Mouse (Mus musculus) fibroblast of lung, adult 2 months (primary cell): ENCODE data around the gene 1110012L19Rik.
A peak's percentile ranks its signal among the peaks of the same experiment; 100 is the strongest.
"Not testable (repeated sequence)": the region's sequence is repeated elsewhere in the genome, so short reads cannot be mapped to it uniquely, and the experiment has no call there.

ENCODE experiments used
- DNase-seq: peaks from one replicate; pipeline ENCODE4 v3.0.0-alpha.2; 2011; ENCODE audit warnings: low read depth

The 1110012L19Rik gene

GRCm38 (mm10) chrX:70385276-70385961 is at the start of gene 1110012L19Rik:
Gene 1110012L19Rik, plus strand, starts transcription at chrX:70385877.
- peak; percentile 69 for DNase-seq

- DNase-seq = no peak
Observed at GRCm38 (mm10) chrX:70362985-70363384, 22.7 kb upstream of the 1110012L19Rik start.

GRCm38 (mm10) chrX:70363446-70363845 is 22.2 kb upstream of the 1110012L19Rik start:
- DNase-seq = no peak

- DNase-seq = no peak
Observed at GRCm38 (mm10) chrX:70364202-70364601, 21.5 kb upstream of the 1110012L19Rik start.

- peak; percentile 36 for DNase-seq
Observed at GRCm38 (mm10) chrX:70364661-70365613, 20.7 kb upstream of the 1110012L19Rik start, which contains the start of gene Ids. Gene Ids, minus strand, starts transcription at chrX:70365084.

GRCm38 (mm10) chrX:70369758-70370157 is 15.9 kb upstream of the 1110012L19Rik start:
- not testable (repeated sequence) for DNase-seq

GRCm38 (mm10) chrX:70374469-70375110 is 11.1 kb upstream of the 1110012L19Rik start:
- DNase-seq = not testable (repeated sequence)

- no peak for DNase-seq
Observed at GRCm38 (mm10) chrX:70384917-70385275, 781 bp upstream of the 1110012L19Rik start.

- DNase-seq = no peak
Observed at GRCm38 (mm10) chrX:70385962-70386351, 280 bp downstream of the 1110012L19Rik start.

GRCm38 (mm10) chrX:70392636-70393035 is 7.0 kb downstream of the 1110012L19Rik start:
- DNase-seq = not testable (repeated sequence)

GRCm38 (mm10) chrX:70425473-70425872 is 39.8 kb downstream of the 1110012L19Rik start:
- not testable (repeated sequence) for DNase-seq
